Mouse (Mus musculus): Measurements from ENCODE around the gene Smchd1.

The Smchd1 gene

GRCm38 (mm10) chr17:71310486-71311339 lies 164.4 kb downstream of the Smchd1 start:
- peak; percentile 73 for DNase-seq (ENCODE audit: low read depth)

- peak; percentile 49 for DNase-seq (ENCODE audit: low read depth)
Measured at GRCm38 (mm10) chr17:71309711-71310485, 165.2 kb downstream of the Smchd1 start.

- no peak for DNase-seq (ENCODE audit: low read depth)
Measured at GRCm38 (mm10) chr17:71309141-71309540, 166.0 kb downstream of the Smchd1 start.

GRCm38 (mm10) chr17:71308296-71308695 lies 166.8 kb downstream of the Smchd1 start:
- DNase-seq (ENCODE audit: low read depth) = no peak

GRCm38 (mm10) chr17:71307251-71307790 lies 167.8 kb downstream of the Smchd1 start:
- DNase-seq (ENCODE audit: low read depth) = no peak

GRCm38 (mm10) chr17:71306716-71307115 lies 168.4 kb downstream of the Smchd1 start:
- DNase-seq (ENCODE audit: low read depth) = no peak

- no peak for DNase-seq (ENCODE audit: low read depth)
Measured at GRCm38 (mm10) chr17:71306091-71306490, 169.1 kb downstream of the Smchd1 start.

- no peak for DNase-seq (ENCODE audit: low read depth)
Measured at GRCm38 (mm10) chr17:71303444-71303843, 171.7 kb downstream of the Smchd1 start.

GRCm38 (mm10) chr17:71301413-71301812 lies 173.7 kb downstream of the Smchd1 start:
- DNase-seq (ENCODE audit: low read depth) = no peak

GRCm38 (mm10) chr17:71300338-71300737 lies 174.8 kb downstream of the Smchd1 start:
- DNase-seq (ENCODE audit: low read depth) = peak; percentile 94

GRCm38 (mm10) chr17:71299879-71300278 lies 175.3 kb downstream of the Smchd1 start:
- peak; percentile 80 for DNase-seq (ENCODE audit: low read depth)

- DNase-seq (ENCODE audit: low read depth) = no peak
Measured at GRCm38 (mm10) chr17:71294570-71294969, 180.6 kb downstream of the Smchd1 start.
